Mouse (Mus musculus): Measurements from ENCODE around the gene Ambra1.

- TF ChIP-seq POLR2A (IDR thresholded peaks at IDR 0.05; ENCODE audit: insufficient read length, low read depth): no peak
- TF ChIP-seq TCF12 (IDR thresholded peaks at IDR 0.05; ENCODE audit: insufficient read depth, poor library complexity, severe bottlenecking): no peak
- TF ChIP-seq MAX (IDR thresholded peaks at IDR 0.05; ENCODE audit: low read depth): no peak
- no peak for TF ChIP-seq E2F4 (IDR thresholded peaks at IDR 0.05; ENCODE audit: insufficient read depth)
- no peak for TF ChIP-seq MYOG (IDR thresholded peaks at IDR 0.05; ENCODE audit: control insufficient read depth in 1 of 3, insufficient read depth in 1 of 3, insufficient read length in 2 of 3, low read depth in 2 of 3)
- TF ChIP-seq MYOD1 (IDR thresholded peaks at IDR 0.05; ENCODE audit: control insufficient read depth in 1 of 3, insufficient read length in 2 of 3, low read depth in 2 of 3): no peak
- TF ChIP-seq TCF3 (IDR thresholded peaks at IDR 0.05; ENCODE audit: insufficient read length, low read depth): no peak
- no peak for TF ChIP-seq USF1 (IDR thresholded peaks at IDR 0.05; ENCODE audit: low read depth)
- no peak for TF ChIP-seq REST (IDR thresholded peaks at IDR 0.05; ENCODE audit: insufficient read depth, insufficient read length)
- no peak for TF ChIP-seq POLR2AphosphoS2 (IDR thresholded peaks at IDR 0.05; ENCODE audit: insufficient read length, low read depth)
These were observed 154.0 kb downstream of the Ambra1 start for GRCm38 (mm10) chr2:91883961-91884360.

Data from myocyte (in vitro differentiated cells).